Mouse (Mus musculus) liver, postnatal 0 days (tissue): ENCODE results near the gene Caap1. TPM values are rescaled to one million over a fixed set of nuclear protein-coding genes. Genes with fewer than 3 reads are reported as not detected.

Experiments used
- ATAC-seq: fragments of 200-750 bp; cut with Nextera tagmentation; 2 replicates; pipeline ENCODE4 v1.8.0; 2017; ENCODE audit warnings: mild to moderate bottlenecking, moderate library complexity
- DNase-seq: peaks from one replicate; pipeline ENCODE4 v3.0.0-alpha.2; 2016
- H3K27ac ChIP-seq: fragments of 300-500 bp; sonication (generic); 2 replicates; pipeline ENCODE4 v1.5.1; 2014; ENCODE audit warnings: antibody characterized with exemption, moderate library complexity, mild to moderate bottlenecking, low read depth
- H3K27me3 ChIP-seq: fragments of 300-500 bp; sonication (generic); 2 replicates; pipeline ENCODE4 v1.6.1; 2014; ENCODE audit warnings: low read length, control low read depth, mixed read lengths; ENCODE audit not compliant: insufficient read depth
- H3K36me3 ChIP-seq: fragments of 300-500 bp; sonication (generic); replicated peaks from 2 replicates; pipeline ENCODE4 v1.6.1; 2014; ENCODE audit warnings: mild to moderate bottlenecking, control low read depth, low read length, moderate library complexity, mixed read lengths; ENCODE audit not compliant: insufficient read depth
- H3K4me1 ChIP-seq: fragments of 300-500 bp; sonication (generic); 2 replicates; pipeline ENCODE4 v1.6.1; 2014; ENCODE audit warnings: antibody characterized with exemption, mild to moderate bottlenecking, control low read depth; ENCODE audit not compliant: insufficient read depth
- H3K4me2 ChIP-seq: fragments of 300-500 bp; sonication (generic); 2 replicates; pipeline ENCODE4 v1.6.1; 2014; ENCODE audit warnings: low read depth, mild to moderate bottlenecking, low read length, moderate library complexity, mixed read lengths
- H3K4me3 ChIP-seq: fragments of 300-500 bp; sonication (generic); 2 replicates; pipeline ENCODE4 v1.5.1; 2014; ENCODE audit warnings: low read depth, low read length
- H3K9ac ChIP-seq: fragments of 300-500 bp; sonication (generic); replicated peaks from 2 replicates; pipeline ENCODE4 v1.6.1; 2014; ENCODE audit warnings: mild to moderate bottlenecking, moderate library complexity
- H3K9me3 ChIP-seq: fragments of 300-500 bp; sonication (generic); 2 replicates; pipeline ENCODE4 v1.6.1; 2016; ENCODE audit warnings: mild to moderate bottlenecking, control low read depth, low read length, mixed read lengths
- CTCF ChIP-seq: sonication (generic); IDR thresholded peaks from 2 replicates; pipeline ENCODE4 v1.5.1; 2016; ENCODE audit warnings: antibody characterized with exemption, low read depth
- EP300 ChIP-seq: IDR thresholded peaks from 2 replicates; pipeline ENCODE4 v1.6.1; 2016; ENCODE audit warnings: antibody characterized with exemption, low read depth, mild to moderate bottlenecking
- WGBS: fragments of 180-500 bp; shearing (Covaris S2); extraction: QIAGEN DNeasy Blood & Tissue Kit; methylation state at CpG from one replicate; pipeline ENCODE4 v1.1.7; 2014; ENCODE audit not compliant: insufficient replicate concordance; 5-methylcytosine and 5-hydroxymethylcytosine counted together
- polyA plus RNA-seq: library from polyadenylated mRNA; unstranded; fragments of >200 nt; fragmentation: Nextera tagmentation; extraction: Ambion mirVana; gene quantifications from 2 replicates; pipeline ENCODE4 v1.2.1, GENCODE M21; 2015

Caap1 gene
- 6.9 TPM in 2 replicates for polyA plus RNA-seq

DNA sequence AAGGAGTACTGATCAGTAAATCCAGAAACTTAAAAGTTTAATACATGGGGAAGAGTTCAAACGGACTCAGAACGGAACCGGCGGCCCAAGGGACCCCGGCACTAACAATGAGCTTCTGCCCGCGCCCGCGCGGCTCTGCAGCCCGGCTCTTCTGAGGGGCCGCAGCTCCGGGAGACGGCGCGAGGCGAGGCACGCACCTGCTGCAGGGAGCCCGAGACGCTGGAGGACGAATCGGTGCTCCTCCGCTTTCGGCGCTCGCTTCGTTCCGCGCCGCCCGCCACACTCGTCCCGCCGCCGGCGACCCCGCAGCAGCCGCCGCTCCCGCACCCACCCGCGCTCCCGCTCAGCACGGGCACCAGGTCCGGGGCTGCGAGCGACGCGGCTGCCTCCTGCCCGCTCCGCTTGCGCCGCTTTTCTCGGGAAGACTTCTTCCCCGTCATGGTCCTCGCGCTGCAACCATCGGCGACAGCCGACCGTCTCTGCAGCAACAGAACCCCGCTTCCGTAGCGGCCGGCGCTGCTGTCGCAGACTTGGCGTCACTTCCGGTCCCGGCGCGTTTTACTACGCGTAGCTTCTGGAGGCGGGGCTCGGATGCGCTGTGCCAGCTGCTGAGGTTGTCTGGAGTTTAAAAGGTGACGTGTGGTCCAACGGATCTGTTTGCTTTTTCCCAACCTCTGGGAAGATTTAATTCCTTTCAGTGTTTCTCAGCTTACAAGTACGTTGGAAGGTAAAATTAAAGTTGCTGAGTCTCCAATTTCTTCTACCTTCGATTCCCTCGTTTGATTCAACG is at the start of gene Caap1, which contains the start of gene Gm10306:
Gene Caap1 (minus strand): TSS at position 532 of the 790 bp plus-strand sequence.
Gene Gm10306 (plus strand): TSS at position 282 of the 790 bp plus-strand sequence.
- Histone ChIP-seq H3K27me3 (no peaks in the 10 kb centered on the region), H3K4me1 (peaks cover 13% of the 10 kb centered on the region), H3K4me3 (peak within 1 kb of the TSS; percentile 94), H3K9ac (peak within 1 kb of the TSS; percentile 81), H3K4me2 (peak within 1 kb of the TSS; percentile 84), H3K27ac (peak within 1 kb of the TSS; percentile 83), H3K36me3 (no peaks in the 10 kb centered on the region), H3K9me3 (no peaks in the 10 kb centered on the region)
- DNase-seq: peak; percentile 96
- WGBS: 1% methylated on average over 74 of the region's 83 CpGs
- peak; percentile 99 for ATAC-seq
- TF ChIP-seq CTCF (no peak), EP300 (peak; percentile 26; the same call in 1 of the 2 replicates)

GRCm38 (mm10) chr4:94605591-94605990 is 49.0 kb upstream of the Caap1 start:
- WGBS: 79% methylated on average over 2 of the region's 2 CpGs
- no peaks in the 10 kb centered on the region for H3K36me3 ChIP-seq
- DNase-seq (no peak), ATAC-seq (no peak)
- no peak overlapping the region for H3K9ac ChIP-seq
- TF ChIP-seq EP300 (no peak), CTCF (no peak)
- H3K27ac ChIP-seq: no peak overlapping the region
- H3K9me3 ChIP-seq: no peaks in the 10 kb centered on the region
- no peak overlapping the region for H3K4me2 ChIP-seq
- no peaks in the 10 kb centered on the region for H3K27me3 ChIP-seq
- H3K4me1 ChIP-seq: peaks cover 6% of the 10 kb centered on the region
- no peak overlapping the region for H3K4me3 ChIP-seq

DNA sequence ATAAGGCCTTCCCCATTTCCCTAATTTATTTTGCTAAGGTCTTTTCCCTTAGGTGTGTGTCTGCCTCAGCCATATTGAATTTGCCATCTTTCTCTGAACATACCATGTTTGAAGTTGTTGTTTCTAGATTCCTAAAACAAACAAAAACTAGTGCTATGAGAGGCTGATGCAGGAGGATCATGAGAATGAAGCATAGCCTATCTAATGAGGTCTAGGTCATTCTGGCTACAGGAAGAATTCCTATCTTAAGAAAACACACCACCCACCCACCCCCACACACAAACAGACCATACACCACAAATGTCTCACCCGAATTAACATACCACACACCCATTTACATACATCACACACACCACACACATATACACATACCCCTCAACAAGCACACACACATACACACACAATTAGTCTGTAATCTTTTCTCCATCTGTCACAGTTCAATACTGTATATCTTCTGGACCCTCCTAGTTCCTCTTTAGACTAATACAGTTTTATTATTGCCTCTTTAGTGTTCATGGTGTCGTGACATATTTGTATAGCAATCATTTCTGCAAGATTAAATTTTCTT is 47.9 kb upstream of the Caap1 start:
- no peak overlapping the region for H3K27ac ChIP-seq
- no peaks in the 10 kb centered on the region for H3K36me3 ChIP-seq
- no peaks in the 10 kb centered on the region for H3K27me3 ChIP-seq
- H3K4me2 ChIP-seq: no peak overlapping the region
- TF ChIP-seq CTCF (no peak), EP300 (no peak)
- no peak overlapping the region for H3K9ac ChIP-seq
- no peak for DNase-seq
- no peak for ATAC-seq
- WGBS: 73% methylated on average over 2 of the region's 2 CpGs
- peaks cover 6% of the 10 kb centered on the region for H3K4me1 ChIP-seq
- H3K9me3 ChIP-seq: no peaks in the 10 kb centered on the region
- no peak overlapping the region for H3K4me3 ChIP-seq

- TF ChIP-seq EP300: no peak
- TF ChIP-seq CTCF: no peak
- WGBS: under 1% methylated on average over 48 of the region's 61 CpGs
- DNase-seq (peak; percentile 92), ATAC-seq (peak; percentile 99)
- Histone ChIP-seq H3K4me2 (peak within 1 kb of the TSS; percentile 93), H3K4me3 (peak within 1 kb of the TSS; percentile 100), H3K4me1 (peaks cover 6% of the 10 kb centered on the region), H3K9ac (peak within 1 kb of the TSS; percentile 97), H3K27ac (peak within 1 kb of the TSS; percentile 96), H3K27me3 (no peaks in the 10 kb centered on the region), H3K36me3 (no peaks in the 10 kb centered on the region), H3K9me3 (no peaks in the 10 kb centered on the region)
Measured at GRCm38 (mm10) chr4:94603031-94603629, 46.5 kb upstream of the Caap1 start, which contains the start of gene Plaa. Plaa (minus strand) TSS chr4:94603244.

DNA sequence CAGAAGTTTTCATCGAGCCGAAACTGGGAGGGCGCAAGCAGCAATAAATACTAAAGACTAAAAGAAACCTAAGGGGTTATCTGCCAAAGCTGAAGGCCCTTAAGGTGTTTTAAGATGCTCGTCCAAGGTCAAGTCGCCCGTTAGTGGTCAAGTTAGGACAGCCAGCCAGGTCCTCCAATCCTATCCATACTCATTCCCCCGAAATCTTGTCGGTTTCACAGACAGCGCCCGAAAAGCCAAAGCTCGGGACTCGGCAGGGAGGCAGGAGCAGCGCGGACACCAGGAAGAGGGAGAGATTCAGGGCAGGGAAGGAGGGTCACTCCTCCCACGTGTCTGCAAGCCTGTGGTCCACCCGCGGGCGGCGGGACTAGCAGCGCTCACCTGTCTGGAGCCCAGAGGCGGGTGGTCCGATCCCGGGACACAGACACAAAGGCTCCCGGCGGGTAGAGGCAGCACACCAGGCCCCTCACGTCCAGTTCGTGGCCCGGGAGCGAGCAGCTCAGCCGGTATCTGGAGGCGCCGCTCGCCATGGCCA is 46.0 kb upstream of the Caap1 start:
- Histone ChIP-seq H3K9ac (peak overlapping the region; percentile 97), H3K4me3 (peak overlapping the region; percentile 100), H3K27ac (peak overlapping the region; percentile 96), H3K27me3 (no peaks in the 10 kb centered on the region), H3K9me3 (no peaks in the 10 kb centered on the region), H3K36me3 (no peaks in the 10 kb centered on the region), H3K4me1 (peaks cover 6% of the 10 kb centered on the region), H3K4me2 (peak overlapping the region; percentile 93)
- peak; percentile 68 for ATAC-seq
- no peak for TF ChIP-seq EP300
- no peak for TF ChIP-seq CTCF
- no peak for DNase-seq
- under 1% methylated on average over 33 of the region's 33 CpGs for WGBS

- H3K27me3 ChIP-seq: no peaks in the 10 kb centered on the region
- DNase-seq: no peak
- peak overlapping the region; percentile 93; the same call in 1 of the 2 replicates for H3K4me2 ChIP-seq
- H3K9ac ChIP-seq: no peak overlapping the region
- H3K36me3 ChIP-seq: no peaks in the 10 kb centered on the region
- H3K4me3 ChIP-seq: no peak overlapping the region
- no peaks in the 10 kb centered on the region for H3K9me3 ChIP-seq
- ATAC-seq: no peak
- H3K4me1 ChIP-seq: peaks cover 6% of the 10 kb centered on the region
- TF ChIP-seq EP300: no peak
- peak; percentile 37 for TF ChIP-seq CTCF
- H3K27ac ChIP-seq: no peak overlapping the region
- 75% methylated on average over 4 of the region's 4 CpGs for WGBS
Measured at GRCm38 (mm10) chr4:94601395-94601794, 44.8 kb upstream of the Caap1 start.
